Mouse (Mus musculus) T-helper 17 cell (primary cell): ENCODE data around the gene Cpz.

ENCODE experiments used
- in situ Hi-C, 2 experiments: fragments of 300-600 bp; cut with MboI, MseI; formaldehyde crosslinking; loops; 1 replicate in 1 of 2; 2 replicates in 1 of 2; pipeline ENCODE4 v1.15.1; 2025; ENCODE audit warnings: high pct_unique_total_duplicates in 2 of 2

The Cpz gene

DNA sequence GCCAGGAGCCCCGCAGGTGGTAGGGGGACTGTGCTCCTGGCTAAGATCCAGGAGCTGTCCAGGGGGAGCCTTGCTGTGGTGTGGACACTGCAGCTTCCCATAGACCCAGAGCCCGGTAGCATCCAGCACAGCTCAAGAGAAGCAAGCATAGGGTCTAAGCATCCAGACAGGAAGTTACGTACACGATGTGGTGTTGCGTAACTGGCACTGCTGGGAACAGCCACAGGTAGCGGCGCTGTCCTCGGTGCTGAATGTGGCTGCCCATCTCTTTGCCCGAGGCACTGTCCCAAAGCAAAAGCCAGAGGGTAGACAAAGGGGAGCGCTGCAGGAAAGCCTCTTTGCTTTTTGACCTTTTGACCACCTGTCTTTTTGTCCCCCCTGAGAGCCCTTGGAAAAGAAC, 6.1 kb upstream of the Cpz start:
- in situ Hi-C loops, result no loop called here

DNA sequence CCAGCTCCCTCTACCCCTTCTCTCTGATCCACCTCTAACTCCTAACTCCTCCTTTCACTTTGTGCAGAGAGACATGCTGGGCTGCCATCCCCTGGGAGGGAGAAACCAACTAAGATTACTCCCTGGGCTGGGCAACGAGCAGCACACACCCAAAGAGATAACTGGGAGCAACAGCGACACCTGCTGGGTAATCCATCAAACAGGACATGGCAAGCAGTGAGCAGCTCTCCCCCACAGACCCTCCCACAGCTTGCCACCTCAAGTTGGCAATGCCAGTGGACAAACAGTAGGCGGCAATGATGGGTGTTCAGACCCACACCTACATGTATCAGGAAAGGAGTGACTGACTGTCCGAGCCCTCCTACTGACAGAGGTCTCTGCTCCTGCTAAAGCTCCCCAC, 4.9 kb upstream of the Cpz start:
- in situ Hi-C loops, result no loop called here

DNA sequence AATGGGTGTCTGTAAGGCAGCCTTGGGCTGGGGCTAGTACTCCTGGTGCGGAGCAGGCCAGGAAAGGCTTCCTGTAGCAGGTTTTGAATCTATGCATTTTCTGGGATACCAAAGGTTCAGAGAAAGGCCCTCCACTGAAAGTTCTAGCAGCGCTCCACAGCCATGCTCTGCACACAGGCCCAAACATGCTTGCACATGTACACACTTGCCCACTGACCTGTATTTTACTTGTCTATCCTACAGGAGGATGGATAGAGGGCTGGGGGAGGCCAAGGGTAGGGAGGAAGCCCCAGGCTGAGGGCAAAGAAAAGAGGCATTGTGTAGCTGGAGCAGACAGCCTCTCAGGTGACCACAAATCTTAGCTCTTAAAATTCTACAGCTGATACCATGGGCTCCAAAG, 1.1 kb downstream of the Cpz start:
- in situ Hi-C loops, result no loop called here

DNA sequence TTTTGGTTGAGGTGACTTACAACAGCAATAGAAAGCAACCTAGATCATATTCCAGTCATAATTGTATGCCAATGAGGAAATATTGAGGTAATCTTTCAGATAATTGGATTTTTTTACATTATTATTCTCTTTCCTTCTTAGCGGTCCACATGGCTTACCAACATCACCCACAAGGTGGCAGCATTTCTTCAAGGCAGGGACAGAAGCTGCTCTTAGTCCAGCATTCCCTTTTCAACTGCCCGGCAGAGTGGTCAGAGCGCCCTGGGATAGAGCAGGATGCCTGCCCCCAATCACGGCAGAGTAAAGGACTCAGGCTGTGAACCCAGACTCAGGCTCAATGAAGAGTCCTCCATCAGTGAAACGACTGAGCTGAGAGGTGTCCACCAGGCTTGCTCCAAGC, 1.8 kb downstream of the Cpz start:
- in situ Hi-C loops, result no loop called here

DNA sequence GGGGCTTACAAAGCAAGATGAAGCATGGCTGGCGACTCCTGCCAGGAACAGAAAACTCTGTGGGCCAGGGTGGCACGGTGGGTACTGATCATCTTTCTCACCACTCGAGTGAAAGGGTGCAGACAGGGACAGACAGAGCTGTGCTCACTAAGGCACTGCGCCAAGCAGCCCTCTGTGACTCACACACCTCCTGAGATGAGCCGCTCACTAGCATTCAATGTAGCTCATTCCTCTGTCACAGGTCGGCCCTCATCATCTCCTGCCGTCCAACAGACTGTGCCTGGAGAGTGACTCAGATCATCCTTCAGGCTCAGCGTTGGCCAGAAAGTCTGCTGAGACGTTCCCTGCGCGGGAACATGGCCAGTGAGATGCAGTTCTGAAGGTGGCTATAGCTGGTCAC, 8.7 kb downstream of the Cpz start:
- in situ Hi-C loops, result no loop called here

- in situ Hi-C loops, result no loop called here
Observed at GRCm38 (mm10) chr5:35510589-35510988, 14.9 kb downstream of the Cpz start.

DNA sequence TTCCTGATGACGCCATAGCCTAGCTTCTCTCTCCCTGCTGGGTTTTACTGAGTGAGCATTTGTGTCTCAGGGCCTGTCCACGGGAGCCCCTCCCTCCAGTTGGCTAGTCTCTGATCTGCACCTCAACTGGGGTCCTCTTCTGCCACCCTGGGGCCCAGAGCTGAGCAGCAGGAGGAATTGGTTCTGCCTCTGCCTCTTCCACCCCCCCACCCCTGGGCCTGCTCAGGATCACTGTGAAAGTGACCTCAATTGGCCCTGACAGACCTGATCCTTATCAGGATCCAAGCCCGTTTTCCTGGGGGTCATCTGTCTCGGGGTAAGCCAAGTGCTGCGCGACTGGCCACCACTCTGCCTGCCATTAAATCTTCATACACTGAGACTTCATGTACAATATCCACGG, 20.5 kb downstream of the Cpz start:
- in situ Hi-C loops, result loop anchor here (5.0 kb wide), 1 partner anchor 143 kb away; no protein-coding TSS in a partner anchor

GRCm38 (mm10) chr5:35497344-35497743, 28.2 kb downstream of the Cpz start:
- in situ Hi-C loops, result no loop called here

- in situ Hi-C loops, result no loop called here
Observed at GRCm38 (mm10) chr5:35495989-35496388, 29.5 kb downstream of the Cpz start.

GRCm38 (mm10) chr5:35494773-35495390, 30.6 kb downstream of the Cpz start:
- in situ Hi-C loops, result no loop called here

- in situ Hi-C loops, result no loop called here
Observed at GRCm38 (mm10) chr5:35493770-35494169, 31.7 kb downstream of the Cpz start.

DNA sequence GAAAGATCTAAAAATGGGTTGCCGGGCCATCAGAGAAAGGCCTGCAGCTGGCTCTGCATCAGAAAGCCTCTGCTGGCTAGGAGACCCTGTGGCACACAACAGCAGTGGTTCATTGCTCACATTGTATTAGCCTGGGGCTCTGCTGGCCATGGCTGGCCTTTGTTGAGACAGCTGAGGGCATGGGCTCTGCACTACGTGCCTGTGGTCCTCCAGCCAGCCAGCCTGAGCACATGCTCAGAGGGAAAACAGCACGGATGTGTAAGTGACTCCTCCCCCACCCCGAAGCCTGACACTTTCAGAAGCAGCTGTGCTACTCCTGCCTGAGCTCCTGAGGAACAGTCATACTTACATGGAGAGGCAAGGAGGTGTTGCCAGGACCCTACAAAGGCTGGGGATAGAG, 46.0 kb downstream of the Cpz start:
- in situ Hi-C loops, result no loop called here

DNA sequence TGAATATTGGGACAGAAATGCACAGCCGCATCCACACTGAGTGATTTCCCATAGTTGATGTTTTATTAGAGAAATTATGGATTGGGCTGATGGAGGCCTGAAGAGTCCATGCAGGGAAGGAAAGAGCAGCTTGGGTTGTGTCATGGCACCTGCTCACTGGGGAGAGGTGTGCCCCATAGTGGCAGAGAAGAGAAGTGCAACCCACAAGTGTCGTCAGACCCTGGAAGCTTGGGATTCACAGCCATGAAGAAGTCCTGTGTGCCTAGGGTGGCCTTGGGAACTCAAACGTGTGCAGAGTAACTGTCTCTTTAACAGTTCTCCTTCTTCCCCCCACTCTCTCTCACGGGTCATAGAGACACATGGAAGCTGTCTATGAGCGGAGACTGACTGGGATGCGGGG, 50.3 kb downstream of the Cpz start:
- in situ Hi-C loops, result no loop called here

GRCm38 (mm10) chr5:35470885-35471528, 54.5 kb downstream of the Cpz start:
- in situ Hi-C loops, result no loop called here

- in situ Hi-C loops, result no loop called here
Observed at GRCm38 (mm10) chr5:35465966-35466635, 59.4 kb downstream of the Cpz start.

- in situ Hi-C loops, result no loop called here
Observed at GRCm38 (mm10) chr5:35462081-35462480, 63.4 kb downstream of the Cpz start.

GRCm38 (mm10) chr5:35459760-35460159, 65.7 kb downstream of the Cpz start:
- in situ Hi-C loops, result loop anchor here in 1 of 2 experiments (10.0 kb wide), 1 partner anchor 835 kb away; no protein-coding TSS in a partner anchor

DNA sequence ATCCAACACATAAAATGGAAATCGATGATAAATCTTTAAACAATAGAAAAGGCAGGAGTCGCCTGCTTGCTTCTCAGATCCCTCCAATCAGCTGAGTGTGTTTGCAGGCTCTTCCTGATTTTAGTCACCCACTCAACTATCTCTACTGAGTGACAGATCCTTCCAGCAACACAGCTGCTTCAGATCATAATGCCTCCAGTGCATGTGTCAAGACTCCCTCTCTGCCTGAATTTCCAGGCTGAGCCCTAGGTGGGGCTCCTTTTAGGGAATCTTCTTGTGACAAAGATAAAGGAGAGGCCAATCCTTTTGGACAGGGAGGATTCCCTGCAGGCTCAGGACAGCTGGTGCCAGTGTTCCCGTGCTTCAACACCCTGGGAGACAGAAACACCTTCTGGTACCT, 67.2 kb downstream of the Cpz start:
- in situ Hi-C loops, result loop anchor here in 1 of 2 experiments (10.0 kb wide), 1 partner anchor 833 kb away; no protein-coding TSS in a partner anchor

- in situ Hi-C loops, result loop anchor here in 1 of 2 experiments (10.0 kb wide), 1 partner anchor 833 kb away; no protein-coding TSS in a partner anchor
Observed at GRCm38 (mm10) chr5:35457364-35457763, 68.1 kb downstream of the Cpz start.

DNA sequence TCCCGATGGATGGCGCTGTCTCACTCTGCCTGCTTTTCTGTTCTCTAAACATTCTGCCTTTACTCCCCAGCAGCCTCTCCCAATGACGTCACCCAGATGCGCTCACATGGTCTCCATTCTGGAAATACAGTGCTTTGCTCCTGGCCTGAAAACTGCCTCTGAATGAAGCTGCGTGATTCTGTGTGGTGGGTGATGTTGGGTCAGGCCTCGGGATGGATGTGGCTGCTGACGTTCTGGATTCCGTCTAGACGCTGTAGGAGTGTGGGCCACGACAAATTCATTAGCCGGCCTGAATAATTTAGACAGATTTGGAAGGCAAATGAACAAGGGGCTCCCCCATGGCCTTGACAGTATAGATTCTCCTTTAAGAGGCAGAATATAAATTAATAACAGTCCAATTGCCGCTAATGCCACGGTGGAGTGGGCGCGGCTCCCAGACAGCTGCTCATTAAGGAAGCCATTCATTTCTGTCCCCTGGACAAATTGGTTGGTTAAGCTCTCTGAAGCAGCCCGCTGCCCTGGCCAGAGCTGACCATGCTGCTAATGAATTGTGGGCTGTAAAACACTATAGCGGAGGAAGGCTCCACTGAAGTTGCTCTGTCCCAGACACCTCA, 71.2 kb downstream of the Cpz start:
- in situ Hi-C loops, result loop anchor here in 1 of 2 experiments (10.0 kb wide), 1 partner anchor 829 kb away; no protein-coding TSS in a partner anchor
